8 mouse cellular contexts compared by ENCODE assay signal in the genomic region with DNA sequence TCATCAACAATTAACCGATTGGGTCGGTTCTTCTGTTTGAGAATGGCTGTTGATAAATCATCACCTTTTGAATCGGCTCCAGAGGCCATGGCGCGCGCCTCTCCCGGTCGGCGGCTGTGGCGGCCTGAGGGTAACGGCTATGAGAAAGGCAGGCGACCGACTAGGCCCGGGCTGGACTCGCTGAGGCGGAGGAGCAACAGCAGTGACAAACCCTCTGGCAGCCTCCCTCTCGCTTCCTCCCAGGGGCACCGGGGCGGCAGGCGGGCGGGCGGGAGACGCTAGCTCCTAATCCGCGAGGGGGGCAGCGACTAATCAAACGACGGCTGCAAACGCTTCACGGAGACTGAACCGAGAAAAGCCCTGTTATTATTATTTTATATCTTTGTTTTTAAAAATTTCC.
A peak's percentile ranks its signal among the peaks of the same experiment; 100 is the strongest.
DNase-seq lines count a peak whose midpoint lies in the region; ATAC-seq and TF ChIP-seq lines count a peak whose summit lies in the region.
"Not testable (repeated sequence)": the region's sequence is repeated elsewhere in the genome, so short reads cannot be mapped to it uniquely, and the experiment has no call there.

No protein-coding gene starts in this region.

- H3K4me1 ChIP-seq in cerebellum, adult 2 months (ENCODE audit: control insufficient read depth, insufficient read depth, low read length); forebrain, embryonic 16.5 days (replicated peaks; ENCODE audit: control insufficient read depth, insufficient read depth, low read length); heart, postnatal 0 days (ENCODE audit: control insufficient read depth, insufficient read depth); liver, embryonic 16.5 days (ENCODE audit: control insufficient read depth, low read depth, low read length): not testable (repeated sequence)

- 90% methylated on average over 25 of the region's 31 CpGs for WGBS in cerebellum, adult 2 months
- 90% methylated on average over 24 of the region's 31 CpGs for WGBS in forebrain, embryonic 16.5 days
- WGBS in heart, postnatal 0 days, result 88% methylated on average over 25 of the region's 31 CpGs
- WGBS in liver, embryonic 16.5 days (ENCODE audit: insufficient replicate concordance), result 84% methylated on average over 25 of the region's 31 CpGs

- not testable (repeated sequence) for H3K9me3 ChIP-seq in forebrain, embryonic 16.5 days (ENCODE audit: control insufficient read depth, low read length); heart, postnatal 0 days (replicated peaks; ENCODE audit: control insufficient read depth, low read length); liver, embryonic 16.5 days (replicated peaks; ENCODE audit: control insufficient read depth, low read length)

- DNase-seq in B cell, adult 2 months, result peak; percentile 37 to 40
- peak; percentile 31 to 53 for DNase-seq in cerebellum, adult 2 months
- DNase-seq in heart, postnatal 0 days (ENCODE audit: low spot score), result not testable (repeated sequence)
- DNase-seq in kidney, adult 9 months, result peak; percentile 21
- DNase-seq in ovary, postnatal 10 days (ENCODE audit: low spot score), result peak; percentile 4
- DNase-seq in testis, postnatal 14 days (ENCODE audit: low spot score), result peak; percentile 56

- H3K4me3 ChIP-seq in cerebellum, adult 2 months (replicated peaks; ENCODE audit: insufficient read depth, low read depth, low read length); forebrain, embryonic 16.5 days (replicated peaks; ENCODE audit: low read length); heart, postnatal 0 days (ENCODE audit: low read depth, low read length); liver, embryonic 16.5 days (ENCODE audit: low read depth, low read length): not testable (repeated sequence)

- not testable (repeated sequence) for TF ChIP-seq EP300 in heart, postnatal 0 days (IDR thresholded peaks at IDR 0.05; ENCODE audit: low read depth)

- not testable (repeated sequence) for TF ChIP-seq CTCF in cerebellum, adult 2 months (IDR thresholded peaks at IDR 0.05; ENCODE audit: borderline replicate concordance, insufficient read depth, low read depth, low read length); heart, postnatal 0 days (IDR thresholded peaks at IDR 0.05; ENCODE audit: low read depth)

- not testable (repeated sequence) for TF ChIP-seq POLR2A in cerebellum, adult 2 months (IDR thresholded peaks at IDR 0.05; ENCODE audit: borderline replicate concordance, insufficient read depth, low read length)

- H3K36me3 ChIP-seq in forebrain, embryonic 16.5 days (ENCODE audit: control insufficient read depth, insufficient read depth); heart, postnatal 0 days (replicated peaks; ENCODE audit: control insufficient read depth, insufficient read depth, low read length); liver, embryonic 16.5 days (ENCODE audit: control insufficient read depth, insufficient read depth): not testable (repeated sequence)

- not testable (repeated sequence) for H3K27me3 ChIP-seq in cerebellum, adult 2 months (ENCODE audit: control insufficient read depth, insufficient read depth, low read length); forebrain, embryonic 16.5 days (replicated peaks; ENCODE audit: control insufficient read depth, insufficient read depth, low read length); heart, postnatal 0 days (ENCODE audit: control insufficient read depth, insufficient read depth, low read length); liver, embryonic 16.5 days (ENCODE audit: control insufficient read depth, insufficient read depth, low read depth, low read length)

- not testable (repeated sequence) for H3K9ac ChIP-seq in forebrain, embryonic 16.5 days (replicated peaks; ENCODE audit: low read depth, low read length); heart, postnatal 0 days (replicated peaks; ENCODE audit: low read depth, low read length); liver, embryonic 16.5 days (ENCODE audit: low read depth, low read length)

- H3K4me2 ChIP-seq in forebrain, embryonic 16.5 days (ENCODE audit: low read length); heart, postnatal 0 days (ENCODE audit: low read depth, low read length); liver, embryonic 16.5 days (ENCODE audit: low read depth, low read length): not testable (repeated sequence)

- H3K27ac ChIP-seq in cerebellum, adult 2 months (ENCODE audit: insufficient read depth, low read length); forebrain, embryonic 16.5 days (ENCODE audit: low read length); heart, postnatal 0 days (ENCODE audit: low read depth); liver, embryonic 16.5 days (ENCODE audit: low read length): not testable (repeated sequence)

- peak; percentile 88 for ATAC-seq in forebrain, embryonic 16.5 days
- peak; percentile 67; the same call in 1 of the 2 replicates for ATAC-seq in heart, postnatal 0 days (ENCODE audit: insufficient read depth, low read depth)
- peak; percentile 59 for ATAC-seq in liver, embryonic 16.5 days (ENCODE audit: low read depth)
